Comparison of ENCODE assay signal across 8 mouse cellular contexts in the genomic region with DNA sequence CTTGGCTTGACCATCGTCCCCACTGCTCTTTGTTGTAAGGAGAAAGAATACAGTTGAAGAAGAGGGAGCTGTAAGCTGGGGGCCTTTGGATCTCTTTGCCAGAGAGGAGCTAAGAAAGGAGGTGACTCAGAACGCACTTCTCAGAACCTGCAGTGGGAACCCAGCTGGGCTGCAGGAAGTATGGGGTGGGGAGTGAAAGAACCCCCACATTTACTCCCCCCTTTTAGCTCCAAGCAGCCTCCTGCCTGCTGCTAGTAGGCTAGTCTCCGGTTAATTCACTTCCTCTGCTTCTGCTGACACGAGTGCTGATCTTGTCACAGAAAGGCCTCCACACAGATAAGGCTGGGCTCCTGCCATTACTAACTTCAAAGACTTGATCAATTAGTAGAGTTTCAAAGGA. TPM values are rescaled to one million over a fixed set of nuclear protein-coding genes. Genes with fewer than 3 reads are reported as not detected.
DNase-seq lines count a peak whose midpoint lies in the region; ATAC-seq and TF ChIP-seq lines count a peak whose summit lies in the region.

No protein-coding gene starts in this region.

- TF ChIP-seq CTCF in layer of hippocampus, adult 2 months (conservative IDR thresholded peaks at IDR 0.05), result no peak

- H3K36me3 ChIP-seq in heart, embryonic 15.5 days, result no peaks in the 10 kb centered on the region
- H3K36me3 ChIP-seq in midbrain, embryonic 15.5 days (replicated peaks), result no peaks in the 10 kb centered on the region

- no peaks in the 10 kb centered on the region for H3K9me3 ChIP-seq in heart, embryonic 15.5 days (replicated peaks)
- no peaks in the 10 kb centered on the region for H3K9me3 ChIP-seq in midbrain, embryonic 15.5 days

- H3K27ac ChIP-seq in layer of hippocampus, adult 2 months, result peak overlapping the region; percentile 79
- peak overlapping the region; percentile 47 for H3K27ac ChIP-seq in heart, embryonic 15.5 days
- peak overlapping the region; percentile 78 for H3K27ac ChIP-seq in midbrain, embryonic 15.5 days

- no peaks in the 10 kb centered on the region for H3K27me3 ChIP-seq in heart, embryonic 15.5 days
- no peaks in the 10 kb centered on the region for H3K27me3 ChIP-seq in midbrain, embryonic 15.5 days (replicated peaks)

- H3K4me3 ChIP-seq in layer of hippocampus, adult 2 months, result no peak overlapping the region
- H3K4me3 ChIP-seq in heart, embryonic 15.5 days, result no peak overlapping the region
- no peak overlapping the region for H3K4me3 ChIP-seq in midbrain, embryonic 15.5 days

- no peak for ATAC-seq in heart, embryonic 15.5 days (replicated peaks; ENCODE audit: insufficient number of reproducible peaks, insufficient read depth, low FRiP score, low read depth)
- ATAC-seq in midbrain, embryonic 15.5 days (replicated peaks), result no peak

- peaks cover 66% of the 10 kb centered on the region for H3K4me1 ChIP-seq in heart, embryonic 15.5 days (replicated peaks)
- peaks cover 52% of the 10 kb centered on the region for H3K4me1 ChIP-seq in midbrain, embryonic 15.5 days

- no peak overlapping the region for H3K4me2 ChIP-seq in heart, embryonic 15.5 days
- H3K4me2 ChIP-seq in midbrain, embryonic 15.5 days, result no peak overlapping the region

- no peak overlapping the region for H3K9ac ChIP-seq in heart, embryonic 15.5 days
- no peak overlapping the region for H3K9ac ChIP-seq in midbrain, embryonic 15.5 days

- 18% methylated on average over 4 of the region's 4 CpGs for WGBS in heart, embryonic 15.5 days
- 17% methylated on average over 4 of the region's 4 CpGs for WGBS in midbrain, embryonic 15.5 days

- no peak for DNase-seq in layer of hippocampus, adult 2 months (ENCODE audit: low spot score in 2 of 2)
- no peak for DNase-seq in layer of hippocampus, postnatal 36 days
- DNase-seq in NIH3T3 (ENCODE audit: low read depth), result peak; percentile 41
- DNase-seq in gastrocnemius, postnatal 4 days (ENCODE audit: low spot score in 2 of 2), result no peak
- DNase-seq in layer of hippocampus, postnatal 25 days (ENCODE audit: extremely low spot score in 1 of 2, low spot score in 1 of 2), result no peak
- DNase-seq in adrenal gland, adult 8-10 months, result no peak

RNA-seq across cellular contexts. Expression of a gene that starts 12.5 kb away (rescaled TPM):
- total RNA-seq in layer of hippocampus, adult 2 months (2021), result 10 to 100 TPM; 26.5 to 28.1 TPM
- 10 to 100 TPM; 26.5 to 30.6 TPM for total RNA-seq in layer of hippocampus, postnatal 36 days (2021)
- 5.0 and 5.5 TPM in 2 replicates for polyA plus RNA-seq in heart, embryonic 15.5 days (2015; fragmentation: Nextera tagmentation; extraction: Ambion mirVana)
- polyA plus RNA-seq in midbrain, embryonic 15.5 days (2015; fragmentation: Nextera tagmentation; extraction: Ambion mirVana), result 7.2 and 9.4 TPM in 2 replicates
- total RNA-seq in gastrocnemius, postnatal 4 days (2021), result 10 to 100 TPM; 10.4 to 12.5 TPM
- total RNA-seq in layer of hippocampus, postnatal 25 days (2021), result 10 to 100 TPM; 28.2 to 28.6 TPM
- total RNA-seq in adrenal gland, adult 8-10 months (2022), result 10 to 100 TPM in 3 of 4 experiments, 1 to 10 TPM in 1; 7.8 to 11.9 (median 11.2) TPM

RNA-seq across cellular contexts. Expression of a gene that starts 59.7 kb away (rescaled TPM):
- total RNA-seq in layer of hippocampus, adult 2 months (2021), result 1 to 10 TPM; 3.2 to 3.3 TPM
- 1 to 10 TPM; 1.4 to 2.5 TPM for total RNA-seq in layer of hippocampus, postnatal 36 days (2021)
- polyA plus RNA-seq in heart, embryonic 15.5 days (2015; fragmentation: Nextera tagmentation; extraction: Ambion mirVana), result 6.6 and 7.1 TPM in 2 replicates
- polyA plus RNA-seq in midbrain, embryonic 15.5 days (2015; fragmentation: Nextera tagmentation; extraction: Ambion mirVana), result 0.71 and 1.2 TPM in 2 replicates
- total RNA-seq in gastrocnemius, postnatal 4 days (2021), result 1 to 10 TPM; 9.6 to 9.9 TPM
- total RNA-seq in layer of hippocampus, postnatal 25 days (2021), result 1 to 10 TPM; 2.2 to 3.3 TPM
- 10 to 100 TPM; 34.4 to 41.2 (median 40.1) TPM for total RNA-seq in adrenal gland, adult 8-10 months (2022)
